Mouse (Mus musculus) kidney, embryonic 15.5 days (tissue): ENCODE measurements around the gene Cnnm3. TPM values are rescaled to one million over a fixed set of nuclear protein-coding genes. Genes with fewer than 3 reads are reported as not detected.

ENCODE experiments used
- ATAC-seq: fragments of 200-750 bp; cut with Nextera tagmentation; replicated peaks from 2 replicates; pipeline ENCODE4 v1.8.0; 2017; ENCODE audit warnings: moderate TSS enrichment; ENCODE audit not compliant: low FRiP score
- H3K27ac ChIP-seq: fragments of 300-500 bp; sonication (generic); 2 replicates; pipeline ENCODE4 v1.5.1; 2015; ENCODE audit warnings: mild to moderate bottlenecking, inconsistent platforms
- H3K27me3 ChIP-seq: fragments of 300-500 bp; sonication (generic); 2 replicates; pipeline ENCODE4 v1.6.1; 2015; ENCODE audit warnings: inconsistent platforms
- H3K36me3 ChIP-seq: fragments of 300-500 bp; sonication (generic); 2 replicates; pipeline ENCODE4 v1.6.1; 2015; ENCODE audit warnings: inconsistent platforms
- H3K4me1 ChIP-seq: fragments of 300-500 bp; sonication (generic); 2 replicates; pipeline ENCODE4 v1.6.1; 2015; ENCODE audit warnings: inconsistent platforms
- H3K4me2 ChIP-seq: fragments of 300-500 bp; sonication (generic); 2 replicates; pipeline ENCODE4 v1.6.1; 2015; ENCODE audit warnings: moderate library complexity, mild to moderate bottlenecking, inconsistent platforms
- H3K4me3 ChIP-seq: fragments of 300-500 bp; sonication (generic); replicated peaks from 2 replicates; pipeline ENCODE4 v1.5.1; 2015; ENCODE audit warnings: mild to moderate bottlenecking, inconsistent platforms
- H3K9ac ChIP-seq: fragments of 300-500 bp; sonication (generic); 2 replicates; pipeline ENCODE4 v1.6.1; 2015; ENCODE audit warnings: mild to moderate bottlenecking, inconsistent platforms
- H3K9me3 ChIP-seq: fragments of 300-500 bp; sonication (generic); replicated peaks from 2 replicates; pipeline ENCODE4 v1.6.1; 2016; ENCODE audit warnings: inconsistent platforms
- WGBS: fragments of 180-500 bp; shearing (Covaris S2); methylation state at CpG from one replicate; pipeline ENCODE4 v1.1.7; 2015; ENCODE audit warnings: mixed read lengths; 5-methylcytosine and 5-hydroxymethylcytosine counted together
- polyA plus RNA-seq: library from polyadenylated mRNA; unstranded; fragments of >200 nt; fragmentation: Nextera tagmentation; extraction: Ambion mirVana; gene quantifications from 2 replicates; pipeline ENCODE4 v1.2.1, GENCODE M21; 2015

Cnnm3 gene
- polyA plus RNA-seq, 1 experiment from 2014 or later: 4.0 TPM

- Histone ChIP-seq H3K4me3 (no peak overlapping the region), H3K27me3 (no peaks in the 10 kb centered on the region), H3K4me1 (peaks cover 81% of the 10 kb centered on the region), H3K4me2 (no peak overlapping the region), H3K36me3 (peaks cover 76% of the 10 kb centered on the region), H3K9ac (no peak overlapping the region), H3K9me3 (no peaks in the 10 kb centered on the region), H3K27ac (0 out of 2 replicates have a peak overlapping the region, but pooled peaks have one; percentile 38)
- no peak for ATAC-seq
- 87% methylated on average over 17 of the region's 17 CpGs for WGBS
These were observed 40.2 kb downstream of the Cnnm3 start for GRCm38 (mm10) chr1:36551904-36552303.

DNA sequence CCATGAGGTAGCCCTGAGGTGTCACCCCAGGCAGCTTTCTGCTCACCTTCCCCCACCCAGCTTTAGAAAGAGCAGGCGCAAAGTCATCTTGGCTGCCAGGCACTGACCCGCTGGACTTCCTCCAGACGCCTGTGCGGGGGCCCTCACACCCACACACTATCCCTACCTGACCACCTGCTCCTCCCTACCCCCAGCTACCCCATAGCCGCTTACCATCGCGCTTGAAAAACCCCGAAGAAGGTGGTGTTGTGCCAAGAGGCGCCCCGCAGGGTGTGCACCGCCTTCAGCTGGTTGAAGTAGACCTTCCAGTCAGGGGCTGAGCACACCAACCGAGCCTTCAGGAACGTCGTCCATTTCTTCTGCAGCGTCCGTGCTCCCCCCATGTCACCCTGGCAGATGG is 40.8 kb downstream of the Cnnm3 start:
- peaks cover 76% of the 10 kb centered on the region for H3K36me3 ChIP-seq
- peak overlapping the region; percentile 38 for H3K27ac ChIP-seq
- H3K27me3 ChIP-seq: no peaks in the 10 kb centered on the region
- H3K9ac ChIP-seq: 0 out of 2 replicates have a peak overlapping the region, but pooled peaks have one; percentile 9
- peaks cover 79% of the 10 kb centered on the region for H3K4me1 ChIP-seq
- H3K4me3 ChIP-seq: no peak overlapping the region
- H3K4me2 ChIP-seq: no peak overlapping the region
- ATAC-seq: no peak
- WGBS: 72% methylated on average over 16 of the region's 16 CpGs
- H3K9me3 ChIP-seq: no peaks in the 10 kb centered on the region

GRCm38 (mm10) chr1:36554633-36555399 is 43.1 kb downstream of the Cnnm3 start:
- ATAC-seq: no peak
- 42% methylated on average over 21 of the region's 21 CpGs for WGBS
- Histone ChIP-seq H3K4me2 (peak overlapping the region; percentile 85), H3K4me3 (peak overlapping the region; percentile 91), H3K9ac (peak overlapping the region; percentile 96), H3K36me3 (peaks cover 57% of the 10 kb centered on the region), H3K27ac (peak overlapping the region; percentile 100), H3K27me3 (no peaks in the 10 kb centered on the region), H3K4me1 (peaks cover 71% of the 10 kb centered on the region), H3K9me3 (no peaks in the 10 kb centered on the region)

GRCm38 (mm10) chr1:36555798-36556395 is 44.2 kb downstream of the Cnnm3 start:
- peak overlapping the region; percentile 100 for H3K27ac ChIP-seq
- WGBS: under 1% methylated on average over 8 of the region's 8 CpGs
- no peaks in the 10 kb centered on the region for H3K27me3 ChIP-seq
- H3K9me3 ChIP-seq: no peaks in the 10 kb centered on the region
- H3K4me2 ChIP-seq: peak overlapping the region; percentile 85
- H3K4me3 ChIP-seq: peak overlapping the region; percentile 91
- peaks cover 46% of the 10 kb centered on the region for H3K36me3 ChIP-seq
- H3K9ac ChIP-seq: peak overlapping the region; percentile 96
- H3K4me1 ChIP-seq: peaks cover 73% of the 10 kb centered on the region
- ATAC-seq: no peak

GRCm38 (mm10) chr1:36556553-36557456 is 45.1 kb downstream of the Cnnm3 start:
- Histone ChIP-seq H3K36me3 (peaks cover 37% of the 10 kb centered on the region), H3K27me3 (no peaks in the 10 kb centered on the region), H3K4me1 (peaks cover 76% of the 10 kb centered on the region), H3K9ac (peak overlapping the region; percentile 96), H3K4me3 (peak overlapping the region; percentile 91), H3K9me3 (no peaks in the 10 kb centered on the region), H3K4me2 (peak overlapping the region; percentile 85), H3K27ac (peak overlapping the region; percentile 100)
- peak; percentile 71 for ATAC-seq
- WGBS: under 1% methylated on average over 52 of the region's 52 CpGs

DNA sequence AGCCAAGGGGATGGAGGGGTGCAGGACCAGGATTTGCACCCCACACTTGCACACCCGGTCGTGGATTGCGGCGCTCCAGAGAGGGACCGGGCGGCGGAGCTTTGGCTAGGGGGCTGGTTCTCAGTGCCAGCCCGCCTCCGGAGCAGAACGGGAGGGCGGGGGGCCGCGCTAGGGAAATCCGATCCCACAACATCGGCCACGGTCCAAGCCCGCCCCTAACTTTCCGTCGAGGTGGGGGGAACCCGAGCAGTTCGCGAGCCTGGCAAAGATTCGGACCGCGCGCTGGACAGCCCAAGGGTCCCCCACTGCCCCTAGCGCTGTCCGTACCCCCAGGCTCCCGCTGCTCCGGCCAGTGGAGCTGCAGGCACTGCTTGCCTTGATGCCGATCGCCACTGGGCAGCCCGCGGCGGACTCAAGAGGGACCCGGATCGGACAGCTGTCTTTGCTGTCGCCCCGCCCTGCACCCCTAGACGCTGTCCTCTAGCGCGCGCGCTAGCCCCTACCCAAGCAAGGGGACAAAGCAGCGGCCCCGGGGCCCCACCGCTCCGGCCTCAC is 45.9 kb downstream of the Cnnm3 start:
- H3K4me2 ChIP-seq: peak overlapping the region; percentile 85
- H3K4me1 ChIP-seq: peaks cover 77% of the 10 kb centered on the region
- H3K27me3 ChIP-seq: no peaks in the 10 kb centered on the region
- peaks cover 30% of the 10 kb centered on the region for H3K36me3 ChIP-seq
- H3K9me3 ChIP-seq: no peaks in the 10 kb centered on the region
- ATAC-seq: peak; percentile 78
- H3K9ac ChIP-seq: peak overlapping the region; percentile 96
- H3K4me3 ChIP-seq: peak overlapping the region; percentile 91
- peak overlapping the region; percentile 100 for H3K27ac ChIP-seq
- under 1% methylated on average over 47 of the region's 48 CpGs for WGBS

GRCm38 (mm10) chr1:36558031-36558993 is 46.6 kb downstream of the Cnnm3 start, which contains the start of gene Sema4c:
Sema4c (minus strand) TSS chr1:36558349.
- under 1% methylated on average over 67 of the region's 69 CpGs for WGBS
- Histone ChIP-seq H3K9ac (peak within 1 kb of the TSS; percentile 96), H3K4me1 (peaks cover 77% of the 10 kb centered on the region), H3K27me3 (no peaks in the 10 kb centered on the region), H3K36me3 (peaks cover 22% of the 10 kb centered on the region), H3K4me2 (peak within 1 kb of the TSS; percentile 85), H3K27ac (peak within 1 kb of the TSS; percentile 100), H3K9me3 (no peaks in the 10 kb centered on the region), H3K4me3 (peak within 1 kb of the TSS; percentile 91)
- ATAC-seq: peak; percentile 66

- WGBS: 15% methylated on average over 4 of the region's 4 CpGs
- Histone ChIP-seq H3K4me2 (peak overlapping the region; percentile 85), H3K27ac (peak overlapping the region; percentile 100), H3K9me3 (no peaks in the 10 kb centered on the region), H3K27me3 (no peaks in the 10 kb centered on the region), H3K9ac (peak overlapping the region; percentile 96), H3K36me3 (peaks cover 12% of the 10 kb centered on the region), H3K4me1 (peaks cover 77% of the 10 kb centered on the region), H3K4me3 (peak overlapping the region; percentile 91)
- no peak for ATAC-seq
These were observed 47.6 kb downstream of the Cnnm3 start for GRCm38 (mm10) chr1:36559256-36559655.

DNA sequence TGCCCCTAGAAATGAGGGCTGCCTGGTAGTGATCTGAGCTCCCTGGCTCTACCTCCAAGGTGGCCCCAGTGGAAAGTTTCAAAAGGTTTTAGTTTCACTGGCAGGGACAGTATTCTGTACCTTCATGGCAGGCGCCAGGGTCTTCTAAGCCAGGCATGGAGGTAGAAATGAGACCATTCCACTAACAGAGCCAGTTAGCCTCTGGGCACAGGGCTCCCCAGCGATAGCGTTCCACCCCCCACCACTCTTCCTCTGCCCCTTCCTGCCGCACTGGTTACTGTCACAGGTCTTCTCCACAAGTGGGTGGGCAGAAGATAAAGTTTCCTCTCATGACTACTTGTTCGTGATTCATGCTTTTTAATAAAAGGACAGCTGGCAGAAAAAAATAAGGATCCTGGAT is 48.2 kb downstream of the Cnnm3 start:
- H3K4me2 ChIP-seq: peak overlapping the region; percentile 85; the same call in 1 of the 2 replicates
- no peak for ATAC-seq
- WGBS: 49% methylated on average over 5 of the region's 5 CpGs
- no peaks in the 10 kb centered on the region for H3K9me3 ChIP-seq
- H3K4me3 ChIP-seq: no peak overlapping the region
- H3K27me3 ChIP-seq: no peaks in the 10 kb centered on the region
- H3K27ac ChIP-seq: peak overlapping the region; percentile 100
- H3K9ac ChIP-seq: no peak overlapping the region
- H3K4me1 ChIP-seq: peaks cover 76% of the 10 kb centered on the region
- peaks cover 6% of the 10 kb centered on the region for H3K36me3 ChIP-seq

DNA sequence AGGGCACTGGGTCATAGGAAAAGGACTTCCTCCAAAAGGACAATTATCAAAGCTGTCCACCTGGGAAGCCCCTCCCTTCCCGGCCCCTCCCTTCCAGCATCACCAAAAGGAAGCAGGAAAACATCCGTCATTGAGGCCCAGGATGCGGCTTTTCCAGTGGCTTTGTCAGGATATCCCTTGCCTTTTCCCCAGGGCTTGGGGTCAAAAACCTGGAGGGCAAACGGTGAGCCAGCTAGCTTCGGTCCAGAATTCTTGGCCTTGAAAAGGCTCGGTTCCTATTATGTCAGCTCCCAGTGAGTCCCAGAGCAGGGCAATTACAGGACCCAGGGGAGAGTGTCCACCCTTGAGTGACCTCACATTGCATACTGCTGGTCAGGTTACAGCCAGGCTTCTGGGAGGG is 49.2 kb downstream of the Cnnm3 start:
- Histone ChIP-seq H3K27me3 (no peaks in the 10 kb centered on the region), H3K4me1 (peaks cover 69% of the 10 kb centered on the region), H3K9me3 (no peaks in the 10 kb centered on the region), H3K27ac (peak overlapping the region; percentile 100), H3K4me2 (peak overlapping the region; percentile 17; the same call in 1 of the 2 replicates), H3K4me3 (no peak overlapping the region), H3K36me3 (no peaks in the 10 kb centered on the region), H3K9ac (no peak overlapping the region)
- WGBS: 24% methylated on average over 6 of the region's 6 CpGs
- ATAC-seq: no peak
